Comparison of ENCODE assay signal across 8 mouse cellular contexts in the genomic region with DNA sequence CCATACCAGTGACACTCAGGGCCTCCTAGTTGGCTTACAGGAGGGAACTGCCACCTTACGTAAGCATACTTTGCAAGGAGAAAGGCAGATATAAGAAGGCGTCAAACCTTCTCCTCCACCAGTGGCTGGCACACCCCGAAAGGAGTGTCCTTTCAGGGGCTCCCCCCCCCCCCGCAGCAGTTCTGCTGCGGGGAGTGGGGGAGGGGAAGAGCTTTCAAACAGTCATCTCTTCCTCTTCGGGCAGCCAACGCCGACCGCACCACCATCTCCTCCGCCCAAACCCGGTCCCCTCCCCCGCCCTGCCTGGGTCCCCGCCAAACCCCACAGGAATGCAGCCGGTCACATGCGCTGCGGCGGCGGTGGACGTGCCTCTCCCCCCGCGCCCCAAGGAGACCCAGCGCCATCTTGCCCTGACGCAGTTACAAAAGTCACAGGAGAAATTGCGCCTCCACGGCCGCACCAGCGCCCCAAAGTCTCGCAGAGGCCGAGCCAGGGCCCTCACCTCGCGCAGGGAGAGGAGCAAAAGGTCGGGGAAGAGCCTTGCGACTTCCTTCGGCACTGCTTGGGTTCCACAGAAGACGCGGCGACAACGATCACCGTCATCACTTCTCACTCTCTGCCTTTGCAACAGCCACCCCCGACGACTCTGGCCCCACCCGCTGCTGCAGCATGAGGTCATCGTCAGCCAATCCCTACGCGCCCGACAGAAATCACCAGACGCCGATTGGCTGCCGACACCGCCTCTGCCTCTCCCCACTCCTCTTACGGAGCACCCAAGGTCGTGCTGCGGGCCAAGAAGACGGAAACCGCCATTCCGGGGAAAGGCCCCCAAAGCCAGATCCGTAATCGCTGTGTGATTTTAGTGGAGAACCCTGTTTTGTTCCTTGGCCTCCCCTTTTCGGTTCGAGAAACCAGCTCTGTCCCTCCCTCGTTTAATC. TPM values are rescaled to one million over a fixed set of nuclear protein-coding genes. Genes with fewer than 3 reads are reported as not detected.
DNase-seq lines count a peak whose midpoint lies in the region; ATAC-seq lines count a peak whose summit lies in the region.

No protein-coding gene starts in this region.

- H3K4me3 ChIP-seq in hindbrain, embryonic 13.5 days = peak overlapping the region; percentile 85

- peak; percentile 99 for DNase-seq in T-cell, adult 2 months (ENCODE audit: low spot score)
- peak; percentile 100 for DNase-seq in cerebellum, postnatal 25 days
- DNase-seq in frontal cortex, postnatal 14 days (ENCODE audit: low spot score in 2 of 2) = peak; percentile 97 to 98
- DNase-seq in layer of hippocampus, postnatal 36 days = peak; percentile 98 to 99
- DNase-seq in lung, postnatal 25 days (ENCODE audit: low spot score) = peak; percentile 99
- peak; percentile 95 for DNase-seq in retina, adult 2 months (ENCODE audit: low read depth, low spot score)
- DNase-seq in thymus, postnatal 25 days = peak; percentile 97

- peak overlapping the region; percentile 99 for H3K9ac ChIP-seq in hindbrain, embryonic 13.5 days

- no peaks in the 10 kb centered on the region for H3K27me3 ChIP-seq in hindbrain, embryonic 13.5 days

- WGBS in hindbrain, embryonic 13.5 days = under 1% methylated on average over 61 of the region's 61 CpGs

- peak overlapping the region; percentile 100 for H3K27ac ChIP-seq in hindbrain, embryonic 13.5 days

- no peaks in the 10 kb centered on the region for H3K36me3 ChIP-seq in hindbrain, embryonic 13.5 days

- H3K4me1 ChIP-seq in hindbrain, embryonic 13.5 days (replicated peaks) = peaks cover 35% of the 10 kb centered on the region

- H3K4me2 ChIP-seq in hindbrain, embryonic 13.5 days = peak overlapping the region; percentile 90

- ATAC-seq in hindbrain, embryonic 13.5 days (ENCODE audit: low FRiP score) = peak; percentile 93

- H3K9me3 ChIP-seq in hindbrain, embryonic 13.5 days = no peaks in the 10 kb centered on the region

RNA-seq across cellular contexts. Expression of a gene that starts 1.3 kb away (rescaled TPM):
- polyA plus RNA-seq in hindbrain, embryonic 13.5 days (2015; fragmentation: Nextera tagmentation; extraction: Ambion mirVana) = 169 and 170 TPM in 2 replicates
- total RNA-seq in layer of hippocampus, postnatal 36 days (2021) = 10 to 100 TPM; 90.9 to 92.2 TPM

Comparison
In these comparisons a context has a peak if more than half of its experiments do, and no peak if none do; other contexts are left out.
1. Peak in every context shown above with its lines: DNase-seq, ATAC-seq, H3K4me3 ChIP-seq and H3K27ac ChIP-seq.